Mouse (Mus musculus) mouse trophoblast stem cell (cell line): ENCODE data around the gene Cd37.

ENCODE experiments used
- in situ Hi-C, 2 experiments: fragments of 300-500 bp; cut with MseI, MboI; formaldehyde crosslinking; loops; 2 replicates in 1 of 2; 3 replicates in 1 of 2; pipeline ENCODE4 v1.15.1; 2025

The Cd37 gene

GRCm38 (mm10) chr7:45204380-45205143, 34.4 kb downstream of the Cd37 start, which contains the start of gene Ccdc155:
Ccdc155 (minus strand) TSS chr7:45204892.
- in situ Hi-C loops, result loop anchor here in 1 of 2 experiments (5.0 kb wide), 1 partner anchor 42 kb away; the partner anchor contains the start of gene Slc17a7

GRCm38 (mm10) chr7:45202654-45203053, 36.3 kb downstream of the Cd37 start:
- in situ Hi-C loops, result loop anchor here in 1 of 2 experiments (5.0 kb wide), 1 partner anchor 40 kb away; the partner anchor contains the start of gene Slc17a7

- in situ Hi-C loops, result no loop called here
These were observed 40.0 kb downstream of the Cd37 start for GRCm38 (mm10) chr7:45198961-45199360.

- in situ Hi-C loops, result no loop called here
These were observed 40.5 kb downstream of the Cd37 start for GRCm38 (mm10) chr7:45198435-45198834.

GRCm38 (mm10) chr7:45196994-45197393, 41.9 kb downstream of the Cd37 start:
- in situ Hi-C loops, result no loop called here

- in situ Hi-C loops, result no loop called here
These were observed 42.8 kb downstream of the Cd37 start for GRCm38 (mm10) chr7:45196176-45196535.

- in situ Hi-C loops, result no loop called here
These were observed 43.4 kb downstream of the Cd37 start for GRCm38 (mm10) chr7:45195341-45196175.

GRCm38 (mm10) chr7:45193871-45194785, 44.8 kb downstream of the Cd37 start:
- in situ Hi-C loops, result no loop called here

- in situ Hi-C loops, result no loop called here
These were observed 45.5 kb downstream of the Cd37 start for GRCm38 (mm10) chr7:45193406-45193805.

- in situ Hi-C loops, result no loop called here
These were observed 46.2 kb downstream of the Cd37 start for GRCm38 (mm10) chr7:45192585-45193310.

- in situ Hi-C loops, result no loop called here
These were observed 47.0 kb downstream of the Cd37 start for GRCm38 (mm10) chr7:45191803-45192363.

GRCm38 (mm10) chr7:45191161-45191560, 47.8 kb downstream of the Cd37 start:
- in situ Hi-C loops, result no loop called here

- in situ Hi-C loops, result no loop called here
These were observed 48.7 kb downstream of the Cd37 start for GRCm38 (mm10) chr7:45190186-45190585.

GRCm38 (mm10) chr7:45189600-45189999, 49.3 kb downstream of the Cd37 start:
- in situ Hi-C loops, result no loop called here

GRCm38 (mm10) chr7:45185921-45186320, 53.0 kb downstream of the Cd37 start:
- in situ Hi-C loops, result no loop called here

GRCm38 (mm10) chr7:45183672-45184071, 55.2 kb downstream of the Cd37 start:
- in situ Hi-C loops, result no loop called here
